ENCODE assay signal across 27 mouse cellular contexts in genomic region chr15:19863979-19864378, GRCm38 (mm10).
DNase-seq lines count a peak whose midpoint lies in the region; ATAC-seq and TF ChIP-seq lines count a peak whose summit lies in the region.
"Had no signal": no experiment of that assay in that cellular context is flagged by ENCODE, and none has a peak within 500 bp of the region (broad histone marks: within the 10 kb centered on the region; RNA-seq: fewer than 3 reads in every experiment).

No protein-coding gene starts in this region.

- no peaks in the 10 kb centered on the region for H3K27me3 ChIP-seq in hindbrain, embryonic 14.5 days (ENCODE audit: control insufficient read depth, insufficient read depth, low read length)
- H3K27me3 ChIP-seq: CH12.LX, Patski had no signal

- no peak overlapping the region for H3K9ac ChIP-seq in ES-E14 (ENCODE audit: insufficient read depth, low read depth, low read length, poor library complexity, severe bottlenecking)
- H3K9ac ChIP-seq in hindbrain, embryonic 14.5 days = no peak overlapping the region

- no peak for TF ChIP-seq CTCF in lung, adult 2 months (IDR thresholded peaks at IDR 0.05; ENCODE audit: insufficient read depth, low read length)

- H3K4me3 ChIP-seq in ES-E14 (ENCODE audit: insufficient read depth in 1 of 2, low read depth in 1 of 2, low read length in 2 of 2, poor library complexity in 1 of 2, severe bottlenecking in 1 of 2) = no peak overlapping the region
- H3K4me3 ChIP-seq in lung, adult 2 months (replicated peaks; ENCODE audit: extremely low read depth, low read depth, low read length) = no peak overlapping the region
- H3K4me3 ChIP-seq in hindbrain, embryonic 14.5 days (replicated peaks; ENCODE audit: low read length) = no peak overlapping the region

- ATAC-seq in hindbrain, embryonic 14.5 days (ENCODE audit: low FRiP score) = no peak
- ATAC-seq: activated CD4-positive, CD25-positive, alpha-beta regulatory T cell, adult 4 months; CD4-positive, CD25-positive, alpha-beta regulatory T cell, adult 4 months; Patski had no signal

- WGBS in lung, adult 2 months = 38% methylated on average over 1 of the region's 1 CpGs
- 38% methylated on average over 1 of the region's 1 CpGs for WGBS in hindbrain, embryonic 14.5 days

- H3K4me1 ChIP-seq in ES-E14 (ENCODE audit: control insufficient read depth in 2 of 2, insufficient read depth in 2 of 2, low read length in 2 of 2, poor library complexity in 1 of 2) = no peaks in the 10 kb centered on the region
- H3K4me1 ChIP-seq in lung, adult 2 months (ENCODE audit: control insufficient read depth, insufficient read depth, low read length) = no peaks in the 10 kb centered on the region
- H3K4me1 ChIP-seq in hindbrain, embryonic 14.5 days (replicated peaks; ENCODE audit: control insufficient read depth, insufficient read depth, low read length) = no peaks in the 10 kb centered on the region

- H3K27ac ChIP-seq in ES-E14 (ENCODE audit: insufficient read depth, low read depth, low read length, poor library complexity, severe bottlenecking) = peak overlapping the region; percentile 79
- no peak overlapping the region for H3K27ac ChIP-seq in hindbrain, embryonic 14.5 days

- TF ChIP-seq POLR2A in lung, adult 2 months (IDR thresholded peaks at IDR 0.05; ENCODE audit: borderline replicate concordance, extremely low read depth, low read depth, low read length) = no peak

- in situ Hi-C loops in ES-E14 (cut with MboI; ENCODE audit: low sequenced_read_pairs in 2 of 2, unreplicated experiment in 2 of 2) = no loop called here

- H3K4me2 ChIP-seq in hindbrain, embryonic 14.5 days (replicated peaks) = no peak overlapping the region

- peak; percentile 62 for DNase-seq in ES-CJ7 (ENCODE audit: low read depth, low spot score)
- DNase-seq in ES-E14 (ENCODE audit: low read depth, low spot score) = peak; percentile 54
- DNase-seq in R1 (ENCODE audit: low read depth, low spot score) = peak; percentile 79
- DNase-seq in ZHBTc4 (ENCODE audit: low read depth, low spot score) = peak; percentile 68
- no peak for DNase-seq in T-cell, adult 2 months (ENCODE audit: low spot score)
- DNase-seq in cerebellum, postnatal 10 days = no peak
- DNase-seq in lung, adult 2 months = no peak
- no peak for DNase-seq in hindbrain, embryonic 14.5 days (ENCODE audit: low spot score)
- DNase-seq: adrenal gland, adult 2 months; adrenal gland, adult 8-10 months; adrenal gland, postnatal 10 days; adrenal gland, postnatal 14 days; adrenal gland, postnatal 25 days; adrenal gland, postnatal 36 days; B cell, adult 2 months; cerebellum, adult 11 months; cerebellum, adult 11-12 months; cerebellum, adult 18-20 months; cerebellum, adult 2 months; cerebellum, adult 8-10 months; cerebellum, adult 9-10 months; cerebellum, adult 9-11 months had no signal

- no peaks in the 10 kb centered on the region for H3K9me3 ChIP-seq in ES-E14 (ENCODE audit: control insufficient read depth, insufficient read depth, low read depth, low read length)
- H3K9me3 ChIP-seq in hindbrain, embryonic 14.5 days (ENCODE audit: control insufficient read depth, low read length) = no peaks in the 10 kb centered on the region
- H3K9me3 ChIP-seq: G1E had no signal

- no peaks in the 10 kb centered on the region for H3K36me3 ChIP-seq in ES-E14 (ENCODE audit: control insufficient read depth, insufficient read depth, low read length, poor library complexity, severe bottlenecking)
- H3K36me3 ChIP-seq in hindbrain, embryonic 14.5 days (replicated peaks; ENCODE audit: control insufficient read depth, insufficient read depth) = no peaks in the 10 kb centered on the region
- H3K36me3 ChIP-seq: G1E had no signal

TF ChIP-seq in ES-E14, 5 proteins besides CTCF, POLR2A, EP300 and RAD21:
- TF ChIP-seq ZNF384 (IDR thresholded peaks at IDR 0.05; ENCODE audit: low read depth, low read length) = no peak
- no peak for TF ChIP-seq ZC3H11A (IDR thresholded peaks at IDR 0.05; ENCODE audit: borderline replicate concordance, low read depth, low read length)
- no peak for TF ChIP-seq MAFK (IDR thresholded peaks at IDR 0.05; ENCODE audit: insufficient read depth, low read depth, low read length)
- TF ChIP-seq HCFC1 (IDR thresholded peaks at IDR 0.05; ENCODE audit: borderline replicate concordance, insufficient read depth, low read length) = no peak
TF ChIP-seq in ES-E14: peak in this region for 0.

Comparison
In these comparisons a context has a peak if more than half of its experiments do, and no peak if none do; other contexts are left out.
1. DNase-seq: peak in ES-CJ7 (single experiment), ES-E14 (single experiment), R1 (single experiment) and ZHBTc4 (single experiment); none in T-cell, adult 2 months (single experiment), cerebellum, postnatal 10 days (0 of 2), lung, adult 2 months (single experiment) and hindbrain, embryonic 14.5 days (single experiment).